Mouse (Mus musculus) small intestine, adult 2 months (tissue): ENCODE measurements around the gene Sdccag8.

ENCODE experiments used
- CTCF ChIP-seq: fragments of 200-500 bp; IDR thresholded peaks from 2 replicates; pipeline ENCODE4 v1.5.1; 2012; ENCODE audit warnings: low read depth, mild to moderate bottlenecking, control low read depth, inconsistent platforms, low read length, moderate library complexity, mixed read lengths; ENCODE audit not compliant: insufficient replicate concordance, insufficient read length; ENCODE audit errors: extremely low read depth
- POLR2A ChIP-seq: fragments of 200-500 bp; IDR thresholded peaks from 2 replicates; pipeline ENCODE4 v1.6.1; 2012; ENCODE audit warnings: low read depth, mild to moderate bottlenecking, control low read depth, inconsistent platforms, low read length, moderate library complexity

- TF ChIP-seq POLR2A (no peak), CTCF (no peak)
These were observed 181.7 kb downstream of the Sdccag8 start for GRCm38 (mm10) chr1:176996166-176996565.
